ENCODE assay signal across 9 mouse cellular contexts in the genomic region with DNA sequence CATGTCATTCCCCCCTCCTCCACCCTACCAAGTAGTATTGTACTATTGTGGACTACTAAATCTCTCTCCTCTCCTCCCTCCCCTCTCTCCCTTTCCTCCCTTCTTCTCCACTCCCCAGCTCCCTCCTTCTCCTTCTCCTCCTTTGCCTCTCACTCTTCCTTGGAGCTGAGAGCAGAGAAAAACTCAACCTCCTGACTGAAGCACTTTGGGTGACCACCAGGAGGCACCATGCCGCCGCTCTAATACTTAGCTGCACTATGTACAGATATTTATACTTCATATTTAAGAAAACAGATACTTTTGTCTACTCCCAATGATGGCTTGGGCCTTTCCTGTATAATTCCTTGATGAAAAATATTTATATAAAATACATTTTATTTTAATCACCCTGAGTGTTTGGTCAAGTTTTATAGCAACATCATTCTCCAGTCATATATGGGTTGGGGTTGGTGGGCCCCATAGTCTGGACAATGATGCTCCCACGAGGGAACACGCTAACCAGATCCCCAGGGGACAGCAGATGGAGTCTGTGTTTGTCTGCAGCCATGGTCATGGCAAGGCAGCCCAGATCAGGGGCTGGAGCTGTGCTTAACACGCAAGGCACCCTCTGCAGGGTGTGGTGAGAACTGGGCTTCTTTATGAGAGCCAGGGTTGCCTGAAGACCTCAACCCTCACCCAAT. TPM values are rescaled to one million over a fixed set of nuclear protein-coding genes. Genes with fewer than 3 reads are reported as not detected.
DNase-seq lines count a peak whose midpoint lies in the region; TF ChIP-seq lines count a peak whose summit lies in the region.
"Had no signal": no experiment of that assay in that cellular context is flagged by ENCODE, and none has a peak within 500 bp of the region (broad histone marks: within the 10 kb centered on the region; RNA-seq: fewer than 3 reads in every experiment).

No protein-coding gene starts in this region.

- TF ChIP-seq CTCF in cortical plate, adult 2 months (IDR thresholded peaks at IDR 0.05; ENCODE audit: extremely low read depth, insufficient read depth, low read length), result peak; percentile 31

- no peak for TF ChIP-seq POLR2A in cortical plate, adult 2 months (IDR thresholded peaks at IDR 0.05; ENCODE audit: extremely low read depth, insufficient read depth, low read length)

- peak; percentile 69 for DNase-seq in kidney, postnatal 10 days
- DNase-seq in kidney, adult 8-10 months, result no peak
- DNase-seq in testis, postnatal 10 days (ENCODE audit: low spot score), result peak; percentile 76
- DNase-seq in testis, postnatal 14 days (ENCODE audit: low spot score), result no peak
- peak; percentile 48 to 52 for DNase-seq in thymus, postnatal 36 days
- no peak for DNase-seq in gastrocnemius, adult 8-10 months (ENCODE audit: low spot score in 2 of 2)

- H3K27ac ChIP-seq in cortical plate, adult 2 months (ENCODE audit: insufficient read depth, low read length), result no peak overlapping the region
- H3K27ac ChIP-seq: heart, embryonic 15.5 days; liver, embryonic 15.5 days had no signal

- no peak overlapping the region for H3K4me3 ChIP-seq in cortical plate, adult 2 months (ENCODE audit: insufficient read depth, low read length)
- H3K4me3 ChIP-seq: heart, embryonic 15.5 days; liver, embryonic 15.5 days had no signal

- no peaks in the 10 kb centered on the region for H3K4me1 ChIP-seq in cortical plate, adult 2 months (ENCODE audit: control insufficient read depth, insufficient read depth, low read length)
- H3K4me1 ChIP-seq: heart, embryonic 15.5 days; liver, embryonic 15.5 days had no signal

RNA-seq across cellular contexts. Expression of gene Lgals9, which starts 24.8 kb away (rescaled TPM):
- 15.4 and 17.1 TPM in 2 replicates for polyA plus RNA-seq in cortical plate, adult 2 months (2012; rRNA removed)
- total RNA-seq in gastrocnemius, adult 8-10 months (2022), result 1 to 10 TPM; 3.2 to 6.8 (median 5.2) TPM

RNA-seq across cellular contexts. Expression of gene Nos2, which starts 39.4 kb away (rescaled TPM):
- polyA plus RNA-seq in cortical plate, adult 2 months (2012; rRNA removed), result 0.55 and 0.69 TPM in 2 replicates
- 1 to 10 TPM in 1 of 4 experiments, under 1 TPM in 3; 0.77 to 1.2 (median 0.87) TPM for total RNA-seq in gastrocnemius, adult 8-10 months (2022)

Comparison
In these comparisons a context has a peak if more than half of its experiments do, and no peak if none do; other contexts are left out.
1. DNase-seq: peak in kidney, postnatal 10 days (single experiment), testis, postnatal 10 days (single experiment) and thymus, postnatal 36 days (2 of 2); none in kidney, adult 8-10 months (0 of 2), testis, postnatal 14 days (single experiment) and gastrocnemius, adult 8-10 months (0 of 2).